ENCODE assay signal across 7 mouse cellular contexts in the genomic region with DNA sequence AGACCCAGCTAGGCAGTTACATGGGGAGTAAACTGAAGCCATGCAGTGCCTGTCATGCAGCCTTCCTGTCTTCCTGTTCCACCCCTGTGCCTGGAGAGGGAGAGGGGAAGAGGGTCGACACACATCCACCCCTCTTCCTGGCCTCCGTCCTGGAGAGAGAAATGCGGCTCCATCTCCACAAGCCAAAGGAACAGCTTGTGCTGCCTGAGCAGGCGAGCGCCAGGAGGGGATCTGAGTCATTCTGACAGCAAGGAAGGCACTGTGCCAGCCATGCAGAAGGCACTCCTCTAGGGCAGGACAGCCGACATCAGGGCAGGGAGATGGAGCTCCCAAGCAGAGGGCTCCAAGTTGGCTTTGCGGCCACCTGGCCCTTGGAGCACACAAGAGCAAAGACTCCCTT. TPM values are rescaled to one million over a fixed set of nuclear protein-coding genes. Genes with fewer than 3 reads are reported as not detected.
DNase-seq lines count a peak whose midpoint lies in the region; ATAC-seq and TF ChIP-seq lines count a peak whose summit lies in the region.

No protein-coding gene starts in this region.

- no peak for TF ChIP-seq CTCF in cortical plate, adult 2 months (IDR thresholded peaks at IDR 0.05; ENCODE audit: extremely low read depth, insufficient read depth, low read length)

- no peaks in the 10 kb centered on the region for H3K27me3 ChIP-seq in hindbrain, embryonic 16.5 days (replicated peaks; ENCODE audit: control insufficient read depth, insufficient read depth, low read length)
- H3K27me3 ChIP-seq in liver, embryonic 12.5 days (replicated peaks) = no peaks in the 10 kb centered on the region
- H3K27me3 ChIP-seq in intestine, embryonic 16.5 days (replicated peaks; ENCODE audit: control insufficient read depth, insufficient read depth, low read length) = no peaks in the 10 kb centered on the region

- peaks cover 17% of the 10 kb centered on the region for H3K4me1 ChIP-seq in cortical plate, adult 2 months (ENCODE audit: control insufficient read depth, insufficient read depth, low read length)
- no peaks in the 10 kb centered on the region; the same call in 1 of the 2 replicates for H3K4me1 ChIP-seq in hindbrain, embryonic 16.5 days (ENCODE audit: control insufficient read depth, insufficient read depth, low read depth, low read length)
- H3K4me1 ChIP-seq in liver, embryonic 12.5 days = no peaks in the 10 kb centered on the region
- no peaks in the 10 kb centered on the region for H3K4me1 ChIP-seq in intestine, embryonic 16.5 days (ENCODE audit: control insufficient read depth, insufficient read depth, low read length)

- no peaks in the 10 kb centered on the region for H3K9me3 ChIP-seq in hindbrain, embryonic 16.5 days (ENCODE audit: control insufficient read depth, low read length)
- no peaks in the 10 kb centered on the region for H3K9me3 ChIP-seq in liver, embryonic 12.5 days (replicated peaks)
- no peaks in the 10 kb centered on the region for H3K9me3 ChIP-seq in intestine, embryonic 16.5 days (ENCODE audit: control insufficient read depth, low read length)

- H3K4me2 ChIP-seq in hindbrain, embryonic 16.5 days (ENCODE audit: low read length) = no peak overlapping the region
- H3K4me2 ChIP-seq in liver, embryonic 12.5 days = no peak overlapping the region
- no peak overlapping the region for H3K4me2 ChIP-seq in intestine, embryonic 16.5 days (ENCODE audit: low read depth, low read length)

- no peak overlapping the region for H3K9ac ChIP-seq in hindbrain, embryonic 16.5 days (ENCODE audit: low read depth, low read length)
- H3K9ac ChIP-seq in liver, embryonic 12.5 days = no peak overlapping the region
- no peak overlapping the region for H3K9ac ChIP-seq in intestine, embryonic 16.5 days (ENCODE audit: low read depth, low read length)

- no peaks in the 10 kb centered on the region for H3K36me3 ChIP-seq in hindbrain, embryonic 16.5 days (ENCODE audit: control insufficient read depth, insufficient read depth, low read length)
- H3K36me3 ChIP-seq in liver, embryonic 12.5 days = no peaks in the 10 kb centered on the region
- H3K36me3 ChIP-seq in intestine, embryonic 16.5 days (ENCODE audit: control insufficient read depth, insufficient read depth, low read length) = no peaks in the 10 kb centered on the region

- TF ChIP-seq POLR2A in cortical plate, adult 2 months (IDR thresholded peaks at IDR 0.05; ENCODE audit: extremely low read depth, insufficient read depth, low read length) = 0 out of 2 replicates have a peak, but pooled peaks have one; percentile 30

- peak; percentile 74 for DNase-seq in Muller cell, postnatal 12 days (ENCODE audit: inconsistent ontology term)
- peak; percentile 8 for DNase-seq in adipocyte (ENCODE audit: low spot score)
- peak; percentile 81 to 86 for DNase-seq in right cerebral cortex, adult 2 months (ENCODE audit: low spot score in 2 of 2)

- peak overlapping the region; percentile 76 for H3K27ac ChIP-seq in cortical plate, adult 2 months (ENCODE audit: insufficient read depth, low read length)
- H3K27ac ChIP-seq in hindbrain, embryonic 16.5 days (ENCODE audit: low read depth, low read length) = no peak overlapping the region
- no peak overlapping the region for H3K27ac ChIP-seq in liver, embryonic 12.5 days
- no peak overlapping the region for H3K27ac ChIP-seq in intestine, embryonic 16.5 days (ENCODE audit: low read length)

- H3K4me3 ChIP-seq in cortical plate, adult 2 months (ENCODE audit: insufficient read depth, low read length) = no peak overlapping the region
- no peak overlapping the region for H3K4me3 ChIP-seq in hindbrain, embryonic 16.5 days (ENCODE audit: low read length)
- no peak overlapping the region for H3K4me3 ChIP-seq in liver, embryonic 12.5 days
- H3K4me3 ChIP-seq in intestine, embryonic 16.5 days (ENCODE audit: low read length) = no peak overlapping the region

- WGBS in hindbrain, embryonic 16.5 days = 44% methylated on average over 7 of the region's 7 CpGs
- 44% methylated on average over 7 of the region's 7 CpGs for WGBS in liver, embryonic 12.5 days (ENCODE audit: insufficient replicate concordance)
- 48% methylated on average over 7 of the region's 7 CpGs for WGBS in intestine, embryonic 16.5 days

- ATAC-seq in hindbrain, embryonic 16.5 days = peak; percentile 87
- no peak for ATAC-seq in liver, embryonic 12.5 days
- no peak for ATAC-seq in intestine, embryonic 16.5 days

RNA-seq across cellular contexts. Expression of a gene that starts 50.6 kb away (rescaled TPM):
- 0.93 and 1.9 TPM in 2 replicates for polyA plus RNA-seq in cortical plate, adult 2 months (2012; rRNA removed)
- 3.7 and 4.3 TPM in 2 replicates for polyA plus RNA-seq in hindbrain, embryonic 16.5 days (2015; fragmentation: Nextera tagmentation; extraction: Ambion mirVana)
- polyA plus RNA-seq in liver, embryonic 12.5 days (2016; fragmentation: Nextera tagmentation; extraction: Ambion mirVana) = 0.44 and 0.61 TPM in 2 replicates
- 6.5 and 7.6 TPM in 2 replicates for polyA plus RNA-seq in intestine, embryonic 16.5 days (2015; fragmentation: Nextera tagmentation; extraction: Ambion mirVana)

Comparison
In these comparisons a context has a peak if more than half of its experiments do, and no peak if none do; other contexts are left out.
1. DNase-seq: peak in every context shown above with its lines; median percentile 84 in right cerebral cortex, adult 2 months; 74 in Muller cell, postnatal 12 days; 8 in adipocyte.